Mouse (Mus musculus) lung, adult 2 months (tissue): ENCODE results near the gene Il19. TPM values are rescaled to one million over a fixed set of nuclear protein-coding genes. Genes with fewer than 3 reads are reported as not detected.

Source experiments
- DNase-seq: peaks from one replicate; pipeline ENCODE4 v3.0.0; 2022
- H3K4me1 ChIP-seq: fragments of 200-500 bp; 2 replicates; pipeline ENCODE4 v1.6.1; 2011; ENCODE audit warnings: low read length; ENCODE audit not compliant: control insufficient read depth, insufficient read depth
- H3K4me3 ChIP-seq: fragments of 200-500 bp; replicated peaks from 2 replicates; pipeline ENCODE3; 2011; ENCODE audit warnings: low read depth, mild to moderate bottlenecking, control low read depth, low read length; ENCODE audit errors: extremely low read depth
- CTCF ChIP-seq: fragments of 200-500 bp; IDR thresholded peaks from 2 replicates; pipeline ENCODE4 v1.5.1; 2011; ENCODE audit warnings: mild to moderate bottlenecking, low read length, control low read depth; ENCODE audit not compliant: insufficient read depth
- POLR2A ChIP-seq: fragments of 200-500 bp; IDR thresholded peaks from 2 replicates; pipeline ENCODE4 v1.6.1; 2011; ENCODE audit warnings: low read depth, mild to moderate bottlenecking, control low read depth, low read length, borderline replicate concordance; ENCODE audit errors: extremely low read depth
- WGBS: fragments of 180-500 bp; shearing (Covaris S2); methylation state at CpG from one replicate; pipeline ENCODE4 v1.1.7; 2018; 5-methylcytosine and 5-hydroxymethylcytosine counted together
- polyA plus RNA-seq: library from polyadenylated mRNA; depleted of rRNA; stranded (reverse); fragments of >200 nt; gene quantifications from 2 replicates; pipeline ENCODE4 v1.2.3, GENCODE M21; 2012

Gene Il19
- polyA plus RNA-seq, 1 experiment = not detected

DNA sequence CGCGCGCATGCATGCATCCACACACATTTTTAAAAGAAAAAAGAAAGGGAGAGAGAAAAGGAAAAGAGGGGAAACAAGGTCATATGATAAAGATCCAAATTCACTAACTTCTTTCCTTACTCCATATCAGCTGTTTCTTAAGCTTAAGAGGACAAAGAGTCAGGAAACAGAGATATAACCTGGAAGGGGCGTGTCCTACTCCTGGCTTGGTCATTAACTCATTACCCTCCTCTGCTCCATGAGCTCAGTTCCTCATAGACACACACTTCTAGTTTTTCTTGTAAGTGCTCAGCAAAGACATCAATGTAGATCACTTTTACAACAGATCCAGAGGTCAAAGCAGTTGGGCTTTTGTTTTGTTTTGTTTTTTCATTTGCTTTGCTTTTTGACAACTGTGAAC, 2.7 kb downstream of the Il19 start:
- 88% methylated on average over 4 of the region's 4 CpGs for WGBS
- Histone ChIP-seq H3K4me1 (no peaks in the 10 kb centered on the region), H3K4me3 (no peak overlapping the region)
- TF ChIP-seq POLR2A (no peak), CTCF (no peak)
- DNase-seq = no peak

- 57% methylated on average over 6 of the region's 6 CpGs for WGBS
- Histone ChIP-seq H3K4me1 (no peaks in the 10 kb centered on the region), H3K4me3 (no peak overlapping the region)
- TF ChIP-seq POLR2A (no peak), CTCF (no peak)
- DNase-seq = no peak
Measured at GRCm38 (mm10) chr1:130936351-130936750, 3.6 kb downstream of the Il19 start.

DNA sequence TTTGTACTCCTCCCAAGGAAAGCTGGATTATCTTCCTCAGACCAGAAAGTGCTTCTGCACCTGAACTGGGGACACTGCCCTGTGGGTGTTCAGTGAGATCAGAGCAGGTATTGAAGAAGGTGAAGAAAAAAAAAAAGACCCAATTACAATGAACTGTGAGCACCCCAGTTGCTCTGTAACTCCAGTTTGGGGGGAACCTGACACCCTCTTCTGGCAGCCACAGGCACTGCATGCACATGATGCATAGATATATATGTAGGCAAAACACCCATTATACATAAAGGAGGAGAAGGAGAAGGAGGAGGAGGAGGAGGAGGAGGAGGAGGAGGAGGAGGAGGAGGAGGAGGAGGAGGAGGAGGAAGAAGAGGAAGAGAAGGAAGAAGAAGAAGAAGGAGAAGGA, 13.4 kb downstream of the Il19 start:
- 0 out of 2 replicates have a peak, but pooled peaks have one; percentile 23 for TF ChIP-seq CTCF
- TF ChIP-seq POLR2A = no peak
- no peak for DNase-seq
- Histone ChIP-seq H3K4me1 (no peaks in the 10 kb centered on the region), H3K4me3 (no peak overlapping the region)

DNA sequence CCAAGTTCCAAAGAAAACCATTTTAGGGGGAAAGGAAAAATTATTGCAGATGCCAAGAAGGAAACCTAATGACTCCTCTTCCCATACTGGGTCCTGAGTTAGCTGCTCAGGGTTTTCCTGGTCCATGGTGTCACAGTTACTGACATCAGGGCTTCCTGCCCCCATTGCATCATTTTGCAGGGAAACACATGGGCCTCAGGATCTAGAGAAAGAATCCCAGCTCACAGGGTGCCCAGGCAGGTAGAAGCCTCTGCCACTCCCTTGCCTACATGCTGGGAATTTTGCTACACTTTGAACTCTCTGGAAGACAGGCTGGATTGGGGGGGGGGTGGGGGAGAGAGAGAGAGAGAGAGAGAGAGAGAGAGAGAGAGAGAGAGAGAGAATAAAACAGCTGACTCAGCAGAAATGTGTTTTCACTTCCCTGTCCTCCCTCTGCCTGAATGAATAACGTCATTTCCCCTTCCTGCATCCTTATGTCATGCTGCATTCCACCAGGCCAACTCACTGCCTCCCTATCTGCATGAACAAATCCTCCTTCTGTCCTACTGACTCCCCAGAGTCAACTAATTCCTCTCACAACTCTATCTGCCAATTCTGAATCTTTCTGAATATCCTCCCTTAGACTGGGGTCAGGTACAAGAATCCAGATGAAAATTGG, 21.5 kb downstream of the Il19 start:
- 8% methylated on average over 1 of the region's 1 CpGs for WGBS
- no peak for DNase-seq

GRCm38 (mm10) chr1:130911401-130912010, 28.4 kb downstream of the Il19 start, which contains the start of gene Il20:
Il20 (minus strand) TSS chr1:130911451.
- TF ChIP-seq CTCF (no peak), POLR2A (no peak)
- H3K4me1 ChIP-seq = no peaks in the 10 kb centered on the region
- no peak within 1 kb of the TSS for H3K4me3 ChIP-seq
- 83% methylated on average over 12 of the region's 12 CpGs for WGBS
- no peak for DNase-seq

More for the DNA sequence above, 21.5 kb downstream of the Il19 start:
- Histone ChIP-seq H3K4me3 (no peak overlapping the region), H3K4me1 (no peaks in the 10 kb centered on the region)
- no peak for TF ChIP-seq POLR2A
- no peak for TF ChIP-seq CTCF

DNA sequence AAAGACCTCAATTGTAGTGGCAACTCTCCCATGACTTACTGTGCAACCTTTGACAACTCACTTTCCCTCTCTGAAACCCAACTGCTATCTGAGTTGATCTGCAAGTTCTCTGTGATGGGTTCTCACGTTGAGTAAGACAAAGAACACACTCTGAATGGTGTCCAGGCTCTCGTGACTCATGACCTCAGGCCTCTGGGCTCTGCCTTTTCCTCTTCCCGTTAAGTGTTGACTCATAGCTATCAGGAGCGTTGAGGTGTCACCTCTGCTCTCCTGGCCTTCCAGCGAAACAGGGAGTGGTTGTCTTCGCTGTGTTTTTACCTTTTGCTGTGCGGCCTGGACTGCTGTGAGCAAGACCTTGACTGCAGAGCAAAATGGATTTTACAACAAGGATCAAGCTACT, 37.4 kb downstream of the Il19 start:
- TF ChIP-seq CTCF (no peak), POLR2A (no peak)
- WGBS = 61% methylated on average over 7 of the region's 7 CpGs

GRCm38 (mm10) chr1:130894468-130894867, 45.4 kb downstream of the Il19 start:
- WGBS = 76% methylated on average over 6 of the region's 6 CpGs
- no peak for DNase-seq
- Histone ChIP-seq H3K4me3 (no peak overlapping the region), H3K4me1 (no peaks in the 10 kb centered on the region)
- no peak for TF ChIP-seq CTCF
- TF ChIP-seq POLR2A = no peak

More for the DNA sequence above, 37.4 kb downstream of the Il19 start:
- H3K4me1 ChIP-seq = no peaks in the 10 kb centered on the region
- no peak for DNase-seq
- H3K4me3 ChIP-seq = no peak overlapping the region

DNA sequence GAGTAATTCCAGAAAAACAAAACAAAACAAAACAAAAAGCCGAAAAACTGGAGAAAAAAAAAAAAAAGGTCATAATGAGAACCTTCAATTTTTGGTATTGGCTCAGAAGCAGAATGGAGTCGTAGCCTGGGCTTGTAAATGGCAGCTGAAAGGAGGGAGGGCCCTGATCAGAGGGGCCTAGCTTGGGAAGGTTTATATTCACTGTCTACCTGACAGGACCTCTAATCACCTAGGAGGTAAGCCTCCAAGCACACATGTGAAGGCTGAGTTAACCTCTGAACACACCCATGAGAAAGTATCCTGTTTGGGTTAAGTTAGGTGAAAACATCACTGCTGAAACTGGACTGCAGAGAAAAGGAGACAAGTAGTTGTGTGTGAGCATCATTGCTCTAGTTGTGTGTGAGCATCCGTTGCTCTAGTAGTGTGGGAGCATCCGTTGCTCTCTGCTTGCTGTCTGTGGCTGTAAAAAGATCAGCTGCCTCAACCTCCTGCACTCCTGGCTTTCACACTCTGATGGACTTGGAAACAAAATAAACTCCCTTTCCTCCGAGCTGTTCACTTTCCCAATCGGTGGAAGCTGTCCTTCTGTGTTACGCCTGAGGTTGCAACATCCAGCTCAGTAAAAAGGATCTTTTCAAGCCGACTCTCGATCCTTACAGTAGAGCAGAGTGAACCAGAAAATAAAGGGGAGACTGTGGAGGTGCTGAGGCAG, 46.4 kb downstream of the Il19 start:
- no peak for DNase-seq

DNA sequence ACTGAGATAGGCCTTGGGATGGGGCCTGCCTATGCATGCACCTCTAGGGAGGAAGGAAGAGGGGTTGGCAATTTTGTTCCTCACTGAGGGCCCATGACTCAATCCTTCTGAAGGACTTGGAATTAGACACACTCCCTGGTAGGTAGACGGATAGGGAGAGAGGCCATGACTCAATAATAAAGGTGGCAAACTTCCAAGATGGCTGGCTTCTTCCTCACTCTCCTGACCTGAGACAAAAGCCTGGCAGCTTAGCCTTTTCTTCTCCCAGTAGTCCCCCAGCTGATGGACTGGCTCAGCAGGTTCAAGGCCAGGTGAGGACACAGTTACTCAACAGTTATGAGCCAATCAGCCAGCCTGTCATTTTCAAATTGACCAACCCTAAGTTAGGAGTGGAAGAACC, 47.5 kb downstream of the Il19 start:
- Histone ChIP-seq H3K4me1 (no peaks in the 10 kb centered on the region), H3K4me3 (no peak overlapping the region)
- WGBS = 33% methylated on average over 1 of the region's 1 CpGs
- TF ChIP-seq CTCF (no peak), POLR2A (no peak)
- no peak for DNase-seq

More for the DNA sequence above, 46.4 kb downstream of the Il19 start:
- 62% methylated on average over 9 of the region's 9 CpGs for WGBS
- TF ChIP-seq CTCF (no peak), POLR2A (no peak)
- Histone ChIP-seq H3K4me1 (no peaks in the 10 kb centered on the region), H3K4me3 (no peak overlapping the region)
